Mouse (Mus musculus): Measurements from ENCODE around the gene Mup6. TPM values are rescaled to one million over a fixed set of nuclear protein-coding genes. Genes with fewer than 3 reads are reported as not detected.
"Not testable (repeated sequence)": the region's sequence is repeated elsewhere in the genome, so short reads cannot be mapped to it uniquely, and the experiment has no call there.

The Mup6 gene
- polyA plus RNA-seq, 1 experiment from 2014 or later, result not detected

DNA sequence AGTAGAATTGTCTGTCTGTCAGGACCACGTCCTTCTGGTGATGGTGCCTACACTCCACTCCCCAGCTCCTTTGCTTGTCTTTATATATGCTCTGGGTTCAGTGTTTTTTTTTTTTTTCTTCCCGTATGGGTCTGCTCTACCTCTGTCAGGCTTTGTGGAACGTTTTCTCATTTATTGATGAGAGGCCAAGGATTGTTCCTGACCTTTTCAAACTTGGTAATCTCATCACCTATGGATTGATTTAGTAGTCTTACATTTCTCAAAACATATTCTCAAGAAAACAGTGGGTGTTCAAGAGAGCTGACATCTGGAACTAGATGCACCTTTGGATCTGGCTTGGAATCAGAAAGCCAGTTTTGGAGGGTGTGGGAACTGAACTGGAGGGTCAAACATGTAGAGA is 3.5 kb upstream of the Mup6 start, which contains the start of gene Mup4:
Gene Mup4, minus strand, starts transcription at position 101 of the 400 bp plus-strand sequence.
- Histone ChIP-seq H3K27me3 (ENCODE audit: control insufficient read depth, insufficient read depth, low read depth, low read length) (no peaks in the 10 kb centered on the region), H3K27ac (ENCODE audit: low read length) (no peak within 1 kb of the TSS), H3K4me2 (ENCODE audit: low read length) (no peak within 1 kb of the TSS), H3K9ac (ENCODE audit: low read depth, low read length) (no peak within 1 kb of the TSS), H3K4me1 (ENCODE audit: control insufficient read depth, insufficient read depth, low read length) (no peaks in the 10 kb centered on the region), H3K36me3 (ENCODE audit: control insufficient read depth, insufficient read depth, low read length) (no peaks in the 10 kb centered on the region), H3K4me3 (ENCODE audit: low read depth, low read length) (no peak within 1 kb of the TSS), H3K9me3 (replicated peaks; ENCODE audit: control insufficient read depth, low read length, poor library complexity, severe bottlenecking) (no peaks in the 10 kb centered on the region)
- WGBS, result 86% methylated on average over 3 of the region's 3 CpGs
- ATAC-seq, result no peak

DNA sequence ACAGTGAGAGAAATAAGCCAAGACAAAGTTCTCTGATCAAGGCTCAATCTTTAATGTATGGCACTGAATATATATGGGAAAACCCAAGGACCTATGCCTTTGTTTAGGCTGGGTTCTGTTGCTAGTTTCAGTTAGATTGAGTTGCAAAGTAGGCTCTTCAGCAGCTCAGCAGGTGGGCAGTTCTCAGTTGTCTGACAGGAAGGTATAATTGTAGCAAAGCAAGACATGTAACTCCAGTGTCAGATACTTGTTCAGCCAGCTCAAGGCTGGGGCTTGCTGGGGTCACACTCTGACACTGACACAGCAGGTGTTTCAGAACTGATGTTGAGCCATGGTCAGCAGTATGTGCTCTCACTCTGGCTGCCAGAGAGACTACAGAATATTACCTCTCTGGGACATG is 33.8 kb downstream of the Mup6 start:
- not testable (repeated sequence) for H3K9ac ChIP-seq (ENCODE audit: low read depth, low read length); ATAC-seq; H3K4me2 ChIP-seq (ENCODE audit: low read length); H3K27ac ChIP-seq (ENCODE audit: low read length); H3K36me3 ChIP-seq (ENCODE audit: control insufficient read depth, insufficient read depth, low read length); H3K4me3 ChIP-seq (ENCODE audit: low read depth, low read length); H3K4me1 ChIP-seq (ENCODE audit: control insufficient read depth, insufficient read depth, low read length); H3K9me3 ChIP-seq (replicated peaks; ENCODE audit: control insufficient read depth, low read length, poor library complexity, severe bottlenecking); H3K27me3 ChIP-seq (ENCODE audit: control insufficient read depth, insufficient read depth, low read depth, low read length)

DNA sequence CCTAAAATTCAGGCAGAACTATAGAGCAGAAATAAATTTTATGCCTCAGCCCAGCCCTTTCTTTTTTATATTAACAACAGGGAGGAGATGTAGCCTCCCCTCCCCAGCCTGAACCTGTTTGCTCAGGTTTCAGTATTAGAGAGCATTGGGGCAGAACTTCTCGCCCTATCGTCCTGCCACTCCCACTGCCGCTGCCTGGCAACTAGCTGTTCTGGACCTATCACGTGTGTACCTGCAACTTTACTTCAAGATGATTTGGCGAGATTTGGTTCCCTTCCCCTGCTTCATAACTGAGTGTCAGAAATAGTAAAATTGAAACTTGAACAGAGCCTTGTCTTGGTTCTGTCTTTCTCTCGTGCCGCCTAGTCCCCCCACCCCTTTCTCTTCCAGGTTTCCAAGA is 56.0 kb downstream of the Mup6 start:
- H3K9me3 ChIP-seq (replicated peaks; ENCODE audit: control insufficient read depth, low read length, poor library complexity, severe bottlenecking); H3K4me3 ChIP-seq (ENCODE audit: low read depth, low read length); H3K36me3 ChIP-seq (ENCODE audit: control insufficient read depth, insufficient read depth, low read length); H3K27me3 ChIP-seq (ENCODE audit: control insufficient read depth, insufficient read depth, low read depth, low read length); H3K27ac ChIP-seq (ENCODE audit: low read length); H3K4me1 ChIP-seq (ENCODE audit: control insufficient read depth, insufficient read depth, low read length); H3K4me2 ChIP-seq (ENCODE audit: low read length); H3K9ac ChIP-seq (ENCODE audit: low read depth, low read length); ATAC-seq: not testable (repeated sequence)
- 90% methylated on average over 7 of the region's 7 CpGs for WGBS

DNA sequence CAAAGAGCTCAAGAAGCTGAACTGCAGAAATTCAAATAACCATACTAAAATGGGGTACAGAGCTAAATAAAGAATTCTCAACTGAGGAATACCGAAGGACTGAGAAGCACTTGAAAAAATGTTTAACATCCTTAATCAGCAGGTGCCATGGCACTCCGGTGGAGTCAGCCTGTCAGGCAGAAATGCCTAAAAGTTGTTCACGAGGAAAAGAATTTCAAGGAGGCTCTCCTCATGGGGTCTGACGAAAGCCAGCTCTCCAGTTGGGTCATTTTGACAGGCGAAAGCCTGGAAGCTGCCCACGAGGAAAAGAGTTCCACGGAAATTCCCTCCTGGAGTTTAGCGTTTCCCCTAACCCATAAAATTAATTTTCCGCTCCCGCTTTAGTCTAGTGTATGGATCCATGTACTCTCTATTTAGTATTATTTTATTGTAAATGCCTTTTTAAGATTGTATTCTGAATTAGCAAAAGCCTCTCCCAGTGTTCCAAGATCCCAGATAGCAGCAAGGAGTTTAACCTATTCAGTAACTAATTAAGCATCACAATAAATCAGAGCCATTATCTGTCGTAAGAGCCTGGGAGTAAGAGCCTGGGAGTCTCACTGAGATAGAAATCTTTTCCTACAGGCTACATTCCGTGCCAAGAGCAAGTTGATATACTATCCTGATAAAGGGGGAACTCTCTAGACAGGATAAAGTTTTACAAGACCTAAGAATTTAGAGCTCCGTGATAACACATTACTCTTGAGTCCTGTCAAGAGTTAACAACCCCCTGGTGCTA is 65.4 kb downstream of the Mup6 start:
- not testable (repeated sequence) for H3K36me3 ChIP-seq (ENCODE audit: control insufficient read depth, insufficient read depth, low read length); H3K4me1 ChIP-seq (ENCODE audit: control insufficient read depth, insufficient read depth, low read length); H3K27ac ChIP-seq (ENCODE audit: low read length); ATAC-seq; H3K9ac ChIP-seq (ENCODE audit: low read depth, low read length); H3K4me2 ChIP-seq (ENCODE audit: low read length); H3K9me3 ChIP-seq (replicated peaks; ENCODE audit: control insufficient read depth, low read length, poor library complexity, severe bottlenecking); H3K4me3 ChIP-seq (ENCODE audit: low read depth, low read length); H3K27me3 ChIP-seq (ENCODE audit: control insufficient read depth, insufficient read depth, low read depth, low read length)
- 75% methylated on average over 12 of the region's 13 CpGs for WGBS

Other genes with a start within 250 kb of the Mup6 start
- gene Inip, start 162.7 kb upstream of the Mup6 start, polyA plus RNA-seq (2015; fragmentation: Nextera tagmentation; extraction: Ambion mirVana), result 54.3 and 59.0 TPM in 2 replicates
- 17.0 and 17.7 TPM in 2 replicates for gene Snx30, start 158.5 kb upstream of the Mup6 start, polyA plus RNA-seq (2015; fragmentation: Nextera tagmentation; extraction: Ambion mirVana)
- 0.08 TPM in 1 of 2 replicates, not detected in the other for gene Slc46a2, start 49.2 kb upstream of the Mup6 start, polyA plus RNA-seq (2015; fragmentation: Nextera tagmentation; extraction: Ambion mirVana)
- not detected in 2 replicates for gene Mup4, start 3.6 kb upstream of the Mup6 start, polyA plus RNA-seq (2015; fragmentation: Nextera tagmentation; extraction: Ambion mirVana)
- gene Mup7, start 106.2 kb downstream of the Mup6 start, polyA plus RNA-seq (2015; fragmentation: Nextera tagmentation; extraction: Ambion mirVana), result not detected in 2 replicates
- not detected in 2 replicates for gene Mup2, start 190.0 kb downstream of the Mup6 start, polyA plus RNA-seq (2015; fragmentation: Nextera tagmentation; extraction: Ambion mirVana)

Measured in midbrain, embryonic 16.5 days (tissue).